Mouse (Mus musculus): ENCODE data around the gene Cd209a. TPM values are rescaled to one million over a fixed set of nuclear protein-coding genes. Genes with fewer than 3 reads are reported as not detected.
A peak's percentile ranks its signal among the peaks of the same experiment; 100 is the strongest.
"Not testable (repeated sequence)": the region's sequence is repeated elsewhere in the genome, so short reads cannot be mapped to it uniquely, and the experiment has no call there.

The Cd209a gene
- total RNA-seq (2021): not detected
- long read RNA-seq: 0 reads

DNA sequence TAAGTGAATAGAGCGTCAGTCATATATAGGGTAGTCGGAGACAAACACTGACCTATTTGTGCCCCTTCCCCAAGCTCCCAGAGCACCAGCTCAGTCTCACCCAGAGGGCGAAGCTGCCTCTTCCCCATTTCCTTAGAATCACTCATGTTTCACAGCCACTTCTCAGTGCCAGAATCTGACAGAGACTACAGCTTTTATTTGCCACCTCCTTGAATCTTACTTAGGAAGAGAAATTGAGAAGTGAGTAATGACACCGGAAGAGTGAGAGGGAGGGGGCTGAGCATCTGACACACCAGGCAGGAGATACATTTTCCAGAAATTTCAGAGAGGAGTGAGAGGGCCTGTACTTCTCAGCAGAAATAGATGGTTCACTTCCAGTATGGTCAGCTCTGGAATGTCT lies at the start of gene Cd209a:
Cd209a (minus strand) TSS at position 224 of the 400 bp plus-strand sequence.
- DNase-seq (ENCODE audit: low spot score in 2 of 2): no peak

DNA sequence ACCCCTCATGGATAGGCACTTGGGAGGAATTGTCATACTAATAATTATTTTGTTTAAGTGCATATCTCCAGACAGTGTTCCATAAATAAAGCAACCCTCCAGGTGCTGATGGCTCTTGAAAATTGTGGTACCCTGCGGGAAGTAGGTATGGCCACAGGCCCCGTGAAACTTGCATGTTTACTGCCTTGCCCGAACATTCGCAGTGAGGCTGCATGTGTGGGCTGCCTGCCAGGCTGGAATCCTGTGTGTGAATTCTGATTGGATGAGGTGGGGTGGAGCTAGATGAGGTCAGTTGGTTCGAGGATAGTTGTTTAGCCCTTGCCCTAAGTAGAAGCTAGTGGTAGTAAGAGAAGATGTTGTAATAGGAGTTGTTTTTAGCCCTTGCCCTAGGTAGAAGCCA lies 19.9 kb upstream of the Cd209a start:
- not testable (repeated sequence) for DNase-seq (ENCODE audit: low spot score in 2 of 2)

DNA sequence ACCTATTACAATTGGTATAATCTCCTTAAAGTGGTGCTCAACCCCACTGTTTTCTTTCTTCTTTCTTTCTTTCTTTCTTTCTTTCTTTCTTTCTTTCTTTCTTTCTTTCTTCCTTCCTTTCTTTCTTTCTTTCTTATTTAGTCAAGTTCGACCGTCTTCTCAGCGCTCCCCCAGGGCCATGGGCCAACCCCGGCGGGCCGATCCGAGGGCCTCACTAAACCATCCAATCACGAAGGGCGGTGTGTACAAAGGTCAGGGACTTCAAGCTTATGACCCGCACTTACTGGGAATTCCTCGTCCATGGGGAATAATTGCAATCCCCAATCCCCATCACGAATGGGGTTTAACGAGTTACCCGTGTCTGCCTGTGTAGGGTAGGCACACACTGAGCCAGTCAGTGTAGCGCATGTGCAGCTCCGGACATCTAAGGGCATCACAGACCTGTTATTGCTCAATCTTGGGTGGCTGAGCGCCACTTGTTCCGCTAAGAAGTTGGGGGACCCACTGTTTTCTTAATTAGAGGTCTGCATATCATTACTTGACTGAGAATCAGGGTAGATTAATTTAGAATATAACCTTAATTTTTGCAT lies 5.6 kb upstream of the Cd209a start:
- DNase-seq (ENCODE audit: low spot score in 2 of 2): peak; percentile 19 to 27

DNA sequence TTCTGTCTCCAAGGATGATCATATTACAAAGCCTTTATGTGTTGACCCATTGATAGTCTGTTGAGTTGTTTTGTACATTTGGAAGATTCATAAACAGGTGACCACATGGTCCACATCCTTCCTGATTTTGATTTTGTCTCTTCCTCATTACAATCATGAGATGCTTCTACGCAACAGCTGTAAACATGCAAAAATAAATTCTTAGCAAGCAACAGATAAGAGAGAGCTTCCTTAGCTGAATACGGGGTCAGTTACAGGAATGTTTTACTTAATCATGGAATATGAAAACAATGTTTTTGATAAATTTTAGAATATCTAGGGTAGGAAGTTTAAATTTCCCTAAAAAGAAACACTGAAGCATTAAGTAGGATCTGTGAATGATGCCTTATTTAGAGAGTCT lies 11.8 kb downstream of the Cd209a start:
- no peak for DNase-seq (ENCODE audit: low spot score in 2 of 2)

DNA sequence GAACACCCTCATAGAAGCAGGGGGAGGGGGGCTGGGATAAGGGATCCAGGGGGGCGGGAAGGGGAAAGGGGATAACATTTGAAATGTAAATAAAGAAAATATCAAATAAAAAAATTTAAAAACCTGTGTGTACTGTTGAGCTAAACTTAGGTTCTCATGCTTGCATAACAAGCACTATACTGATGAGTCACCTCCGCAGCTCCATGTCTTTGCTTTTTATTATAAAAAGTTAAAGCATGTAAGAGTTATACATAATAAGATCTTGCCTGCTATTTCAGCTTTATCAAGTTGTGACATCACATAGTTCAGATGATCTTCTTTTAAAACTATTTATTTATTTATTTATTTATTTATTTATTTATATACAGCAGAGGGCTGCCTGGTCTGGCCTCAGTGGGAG lies 13.2 kb downstream of the Cd209a start:
- DNase-seq (ENCODE audit: low spot score in 2 of 2): no peak

DNA sequence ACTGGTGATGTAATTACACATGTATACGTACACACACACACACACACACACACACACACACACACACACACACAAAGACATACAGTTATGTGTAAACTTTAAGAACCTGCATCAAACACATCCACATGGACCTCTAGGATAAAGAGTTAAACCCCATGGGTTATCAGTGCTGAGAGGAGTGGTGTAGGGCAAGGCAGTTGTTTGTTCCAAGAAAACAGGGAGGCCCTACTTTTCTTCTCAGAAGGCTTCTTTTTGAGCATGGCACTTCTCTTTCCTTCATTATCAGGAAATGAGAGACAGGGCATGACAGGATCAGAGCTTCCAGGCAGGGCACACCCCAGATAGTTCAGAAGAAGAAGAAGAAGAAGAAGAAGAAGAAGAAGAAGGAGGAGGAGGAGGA lies 14.7 kb downstream of the Cd209a start:
- DNase-seq (ENCODE audit: low spot score in 2 of 2): no peak

DNA sequence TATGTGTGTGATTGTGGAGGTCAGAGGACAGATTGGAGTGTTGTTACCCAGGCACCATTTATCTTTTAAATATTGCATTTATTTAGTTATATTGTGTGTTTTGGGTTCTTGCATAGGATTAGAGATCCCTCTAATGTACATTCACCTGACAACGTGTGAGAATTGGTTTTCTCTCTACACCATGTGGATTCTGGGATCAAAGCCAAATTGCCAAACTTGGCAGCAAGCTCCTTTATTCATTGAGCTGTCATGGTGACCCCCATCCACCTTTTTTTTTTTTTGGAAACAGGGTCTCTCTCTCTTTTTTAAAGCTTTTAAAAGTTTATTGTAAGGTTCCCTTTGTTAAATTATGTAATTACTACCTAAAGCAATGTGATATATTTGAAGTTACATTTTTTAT lies 27.7 kb downstream of the Cd209a start:
- no peak for DNase-seq (ENCODE audit: low spot score in 2 of 2)

DNA sequence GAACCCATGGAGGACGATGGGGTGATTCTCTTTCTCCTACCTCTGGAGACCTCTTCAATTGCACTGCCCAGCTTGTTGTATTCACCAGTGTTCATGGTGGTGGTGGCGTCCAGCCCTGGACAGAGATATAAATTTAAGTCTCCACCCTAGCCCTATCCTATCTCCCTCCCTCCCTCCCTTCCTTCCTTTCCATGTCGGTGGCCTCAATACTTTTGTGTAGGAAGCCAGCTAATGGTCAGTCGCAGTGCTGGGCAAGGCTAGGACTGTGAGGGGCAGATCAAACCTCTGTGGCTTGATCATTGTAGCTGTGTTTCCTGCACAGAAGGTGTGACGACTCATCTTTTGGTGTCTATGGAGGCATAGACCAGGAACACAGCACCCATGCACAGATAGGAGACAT lies 28.2 kb downstream of the Cd209a start, which contains the start of gene Clec4g:
Clec4g (minus strand) TSS at position 101 of the 400 bp plus-strand sequence.
- DNase-seq (ENCODE audit: low spot score in 2 of 2): no peak

DNA sequence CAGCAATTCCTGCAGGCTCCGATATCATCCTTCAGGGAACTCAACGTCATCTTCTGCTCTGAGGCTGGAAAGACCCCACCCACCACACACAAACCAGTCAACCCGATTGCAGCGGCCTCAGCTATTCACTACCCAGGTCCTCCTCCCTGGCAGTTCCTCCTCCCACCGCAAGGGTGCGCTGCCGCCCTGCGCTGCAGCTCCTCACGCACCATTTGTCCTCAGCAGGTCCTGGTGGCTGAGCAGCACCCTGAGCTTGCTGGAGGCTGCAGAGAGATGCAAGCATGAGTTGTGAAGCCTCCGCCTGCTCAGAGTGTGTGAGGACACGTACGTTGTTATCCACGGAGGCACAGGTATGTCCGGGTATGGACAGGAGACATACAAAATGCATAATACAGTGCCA lies 30.2 kb downstream of the Cd209a start:
- peak; percentile 57 to 67 for DNase-seq (ENCODE audit: low spot score in 2 of 2)

DNA sequence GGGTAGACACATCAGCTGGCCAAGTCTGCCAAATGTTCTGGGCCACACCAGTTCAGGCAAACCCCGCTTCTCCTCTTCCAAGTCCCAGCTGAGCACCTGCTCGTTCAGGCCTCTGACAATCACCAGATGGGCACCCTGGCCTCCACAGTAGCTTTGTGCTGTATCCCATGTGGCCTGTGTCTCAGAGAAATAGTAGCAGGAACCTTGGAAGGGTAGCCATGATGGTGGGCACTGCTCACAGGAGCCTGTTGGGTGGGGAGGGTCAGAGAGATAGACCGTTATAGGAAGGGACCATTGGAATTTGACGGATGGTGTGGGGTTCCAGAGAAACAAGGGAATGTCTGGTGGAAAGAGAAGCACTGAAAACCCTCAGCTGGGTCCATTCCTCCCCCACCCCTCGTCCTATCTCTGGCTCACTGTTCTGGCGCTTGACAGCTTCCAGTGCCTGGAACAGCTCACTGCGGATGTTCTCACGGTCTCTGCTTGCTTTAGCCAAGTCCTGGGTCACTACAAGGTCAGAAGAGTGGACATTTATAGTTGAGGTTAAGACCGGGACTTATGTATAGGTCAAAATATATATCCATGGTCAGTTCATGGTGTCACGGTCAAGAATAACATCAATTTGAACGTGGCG lies 31.3 kb downstream of the Cd209a start:
- DNase-seq (ENCODE audit: low spot score in 2 of 2): no peak

DNA sequence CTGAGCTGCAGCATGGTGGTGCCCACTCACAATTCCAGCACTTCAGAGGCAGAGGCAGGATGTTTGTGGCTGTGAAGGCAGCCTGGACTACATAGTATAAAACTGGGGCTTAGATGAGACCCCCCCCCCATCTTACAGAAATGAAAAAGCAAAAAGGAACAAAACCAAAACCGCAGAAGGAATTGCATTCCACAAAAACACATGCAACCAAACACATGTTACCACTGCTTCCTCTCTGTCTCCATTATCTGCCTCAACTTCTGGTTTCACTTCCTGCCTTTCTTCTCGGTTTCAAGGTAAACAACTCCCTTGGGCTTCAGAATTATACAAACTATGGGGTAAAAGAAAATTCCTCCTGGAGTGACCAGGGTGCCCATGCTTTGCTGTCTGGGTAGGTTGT lies 37.1 kb downstream of the Cd209a start:
- no peak for DNase-seq (ENCODE audit: low spot score in 2 of 2)

DNA sequence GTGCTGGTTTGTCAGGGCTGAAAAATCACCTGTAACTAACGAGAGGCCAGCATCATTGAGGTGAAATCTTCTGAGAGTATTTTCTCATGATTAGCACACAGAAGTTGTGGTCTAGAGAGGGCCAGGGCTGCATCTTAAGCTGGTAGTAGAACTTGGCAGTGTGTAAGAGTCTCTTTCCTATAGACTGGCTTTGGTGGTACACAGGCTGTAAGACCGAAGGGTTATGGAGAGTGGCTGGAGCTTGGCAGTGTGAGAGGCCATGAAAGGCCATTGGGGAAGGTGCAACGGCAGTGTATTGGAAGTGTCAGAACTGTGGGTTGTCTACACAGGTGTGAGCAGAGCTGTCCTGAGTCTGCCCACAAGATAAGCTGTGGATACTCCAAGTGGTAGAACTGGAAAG lies 38.5 kb downstream of the Cd209a start:
- DNase-seq (ENCODE audit: low spot score in 2 of 2): no peak

DNA sequence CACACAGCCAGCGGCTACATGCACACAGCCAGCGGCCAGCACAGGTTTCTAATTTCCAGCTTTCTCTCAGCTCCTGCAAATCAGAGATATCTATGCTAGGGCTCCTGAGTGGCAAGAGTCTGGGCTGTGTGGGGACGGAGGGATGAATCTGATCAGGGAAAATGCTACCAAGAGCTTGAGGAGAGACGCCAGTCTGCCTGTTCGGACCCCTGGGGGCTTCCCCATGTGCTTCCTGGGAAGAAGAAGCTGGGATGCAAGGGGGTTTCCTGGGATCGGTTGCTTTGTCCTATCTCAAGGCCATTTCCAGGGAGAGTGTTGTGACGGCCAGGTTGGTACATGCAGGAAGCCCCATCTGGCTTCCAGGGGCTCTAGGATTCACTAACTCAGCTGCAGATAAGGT lies 41.2 kb downstream of the Cd209a start:
- DNase-seq (ENCODE audit: low spot score in 2 of 2): no peak

DNA sequence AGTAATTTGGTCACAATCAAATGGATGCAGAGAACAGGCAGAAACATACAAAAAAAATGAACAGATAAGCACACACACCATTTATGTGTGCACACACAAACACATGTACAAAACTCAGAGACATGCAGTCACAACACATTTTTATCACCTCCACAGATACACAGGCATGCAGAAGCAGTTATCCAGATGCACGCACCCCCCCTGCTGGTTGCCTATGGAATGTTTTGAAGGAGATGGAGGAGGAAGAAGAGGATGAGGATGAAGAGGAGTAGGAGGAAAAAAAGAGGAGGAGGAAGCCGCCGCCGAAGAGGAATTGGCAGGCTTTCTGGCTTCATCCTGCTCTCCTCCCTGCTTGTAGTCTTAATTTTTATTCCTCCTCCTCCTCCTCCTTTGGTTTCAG lies 43.1 kb downstream of the Cd209a start:
- no peak for DNase-seq (ENCODE audit: low spot score in 2 of 2)

DNA sequence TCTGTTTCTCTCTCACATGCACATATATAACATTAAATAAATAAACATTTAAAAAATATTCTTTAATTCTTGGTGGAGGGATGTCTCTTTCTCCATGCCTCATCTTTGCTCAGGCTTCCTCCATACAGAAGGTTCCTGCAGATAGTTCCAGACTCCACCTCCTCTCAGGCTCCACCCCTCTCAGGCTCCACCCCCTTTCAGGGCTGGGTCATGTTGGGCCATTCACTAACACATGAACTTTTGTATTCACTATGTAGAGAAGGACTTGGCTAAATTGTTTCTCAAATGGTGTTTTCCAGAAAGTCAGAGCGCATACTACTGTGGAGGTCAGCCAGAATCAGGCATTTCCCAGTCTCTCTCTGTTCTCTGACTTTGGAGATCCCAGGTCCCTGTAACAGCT lies 47.3 kb downstream of the Cd209a start:
- no peak for DNase-seq (ENCODE audit: low spot score in 2 of 2)

DNA sequence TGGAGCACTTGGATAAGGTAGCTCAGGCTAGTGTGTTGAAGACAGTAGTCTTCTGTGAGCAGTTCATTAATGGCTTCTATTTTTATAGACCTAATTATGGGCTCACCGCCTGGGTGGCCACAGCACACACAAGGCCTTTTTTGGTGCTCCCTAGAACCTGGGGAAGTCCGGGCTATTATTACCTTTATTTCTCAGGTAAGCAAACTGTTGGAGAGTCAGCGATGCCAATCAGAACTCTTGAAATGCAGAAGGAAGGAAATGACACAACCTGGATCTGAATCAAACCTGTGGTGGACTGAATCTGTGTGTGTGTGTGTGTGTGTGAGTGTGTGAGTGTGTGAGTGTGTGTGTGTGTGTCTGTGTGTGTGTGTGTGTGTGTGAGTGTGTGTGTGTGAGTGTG lies 54.7 kb downstream of the Cd209a start, which contains the start of gene Fcer2a:
Fcer2a (minus strand) TSS at position 55 of the 400 bp plus-strand sequence.
- no peak for DNase-seq (ENCODE audit: low spot score in 2 of 2)

Small RNA genes within 50 kb of the gene (microRNA-seq; reads per million reads assigned to microRNA genes)
- gene Gm24934: 0 reads per million in 2 experiments

Other genes starting within 250 kb of the Cd209a start
- gene Mcoln1, start 248.5 kb downstream of the Cd209a start, total RNA-seq (2021): 10 to 100 TPM; 66.2 to 79.4 TPM
- gene Pnpla6, start 233.6 kb downstream of the Cd209a start, total RNA-seq (2021): 10 to 100 TPM; 67.7 to 76.2 TPM
- not detected for gene C330021F23Rik, start 181.0 kb downstream of the Cd209a start, total RNA-seq (2021)
- 10 to 100 TPM; 58.1 to 68.1 TPM for gene Camsap3, start 161.7 kb downstream of the Cd209a start, total RNA-seq (2021)
- gene Xab2, start 127.7 kb downstream of the Cd209a start, total RNA-seq (2021): 10 to 100 TPM; 33.9 to 34.1 TPM
- 100 to 1,000 TPM in 1 of 2 experiments, 10 to 100 TPM in 1; 83.3 to 101 TPM for gene Pet100, start 127.4 kb downstream of the Cd209a start, total RNA-seq (2021)
- not detected for gene Pcp2, start 123.4 kb downstream of the Cd209a start, total RNA-seq (2021)
- 10 to 100 TPM; 50.2 to 61.8 TPM for gene Stxbp2, start 118.0 kb downstream of the Cd209a start, total RNA-seq (2021)
- gene Retn, start 93.2 kb downstream of the Cd209a start, total RNA-seq (2021): 1 to 10 TPM; 1.1 TPM
- gene Mcemp1, start 83.2 kb downstream of the Cd209a start, total RNA-seq (2021): under 1 TPM; 0.38 to 0.39 TPM
- 10 to 100 TPM; 23.0 to 24.6 TPM for gene Fcor, start 76.6 kb downstream of the Cd209a start, total RNA-seq (2021)
- 10 to 100 TPM; 31.5 to 34.4 TPM for gene Trappc5, start 72.7 kb downstream of the Cd209a start, total RNA-seq (2021)
- gene Fcer2a, start 54.8 kb downstream of the Cd209a start, total RNA-seq (2021): not detected
- gene Clec4g, start 28.3 kb downstream of the Cd209a start, total RNA-seq (2021): not detected
- not detected for gene Cd209e, start 105.3 kb upstream of the Cd209a start, total RNA-seq (2021)
- not detected for gene Cd209d, start 129.6 kb upstream of the Cd209a start, total RNA-seq (2021)
- gene Cd209b, start 177.9 kb upstream of the Cd209a start, total RNA-seq (2021): under 1 TPM in 1 of 2 experiments, not detected in 1; 0.69 TPM
- under 1 TPM in 1 of 2 experiments, not detected in 1; 0.42 TPM for gene Cd209c, start 205.8 kb upstream of the Cd209a start, total RNA-seq (2021)